In the genomic region with DNA sequence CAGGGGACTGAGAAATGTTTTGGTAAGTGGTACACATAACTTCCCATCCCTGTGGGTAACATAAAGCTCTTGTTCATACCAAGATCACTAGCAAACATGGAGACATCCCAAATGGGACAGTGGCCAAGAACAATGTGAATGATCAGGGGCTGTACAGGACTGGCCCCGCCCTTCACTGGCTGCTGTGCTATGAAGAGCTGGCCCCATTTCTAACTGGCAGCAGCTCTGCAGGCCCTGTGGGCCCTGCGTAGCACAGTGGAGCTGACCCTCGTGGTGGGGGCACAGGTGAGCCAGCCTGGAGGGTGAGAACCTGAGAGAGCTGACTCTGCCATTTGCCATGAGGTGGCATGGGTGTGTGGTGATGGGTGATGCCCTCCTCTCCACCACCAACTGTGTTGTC, we compare ENCODE assay signal across 12 mouse cellular contexts.
DNase-seq lines count a peak whose midpoint lies in the region; ATAC-seq lines count a peak whose summit lies in the region.
"Had no signal": no experiment of that assay in that cellular context is flagged by ENCODE, and none has a peak within 500 bp of the region (broad histone marks: within the 10 kb centered on the region; RNA-seq: fewer than 3 reads in every experiment).

No protein-coding gene starts in this region.

- DNase-seq in cerebellum, adult 11 months, result no peak
- peak; percentile 8 for DNase-seq in heart, postnatal 4 days
- DNase-seq in heart, postnatal 14 days, result no peak
- peak; percentile 7 for DNase-seq in urinary bladder, postnatal 14 days (ENCODE audit: low spot score)
- DNase-seq in urinary bladder, postnatal 25 days (ENCODE audit: low spot score), result no peak
- DNase-seq in thymus, adult 18-20 months, result no peak
- DNase-seq in adrenal gland, postnatal 10 days, result no peak
- DNase-seq: gastrocnemius, postnatal 36 days; kidney, adult 18-20 months; kidney, postnatal 25 days; lung, postnatal 10 days had no signal

- intact Hi-C loops in heart, postnatal 14 days (cut with DNase I), result no loop called here

- ATAC-seq in cerebellum, adult (ENCODE audit: insufficient number of reproducible peaks, low FRiP score, low TSS enrichment), result peak; percentile 31; the same call in 1 of the 2 replicates

Comparison
In these comparisons a context has a peak if more than half of its experiments do, and no peak if none do; other contexts are left out.
1. DNase-seq: peak in heart, postnatal 4 days (single experiment) and urinary bladder, postnatal 14 days (single experiment); none in cerebellum, adult 11 months (single experiment), heart, postnatal 14 days (0 of 2), urinary bladder, postnatal 25 days (single experiment), thymus, adult 18-20 months (0 of 2) and adrenal gland, postnatal 10 days (single experiment).